Mouse (Mus musculus) adrenal gland, adult 8-10 months (tissue): ENCODE results near the gene Il19. TPM values are rescaled to one million over a fixed set of nuclear protein-coding genes. Genes with fewer than 3 reads are reported as not detected.

Experiments
- DNase-seq: peaks from one replicate; pipeline ENCODE4 v3.0.0; 2022
- total RNA-seq, 4 experiments: library from RNA; stranded (reverse); gene quantifications; 2 replicates each; pipeline ENCODE4 v1.2.4; 2022

The Il19 gene
- total RNA-seq: not detected

- DNase-seq: no peak
Observed at GRCm38 (mm10) chr1:130940065-130940687, at the start of gene Il19. TSS of gene Il19 (minus strand) at chr1:130940115.

- DNase-seq: no peak
Observed at GRCm38 (mm10) chr1:130989331-130989730, 49.4 kb upstream of the Il19 start.

- no peak for DNase-seq
Observed at GRCm38 (mm10) chr1:130987418-130987817, 47.5 kb upstream of the Il19 start.

- DNase-seq: no peak
Observed at GRCm38 (mm10) chr1:130987001-130987400, 47.1 kb upstream of the Il19 start.

GRCm38 (mm10) chr1:130984441-130984840, 44.5 kb upstream of the Il19 start:
- DNase-seq: no peak

- DNase-seq: no peak
Observed at GRCm38 (mm10) chr1:130979455-130979854, 39.5 kb upstream of the Il19 start.

GRCm38 (mm10) chr1:130963891-130964290, 24.0 kb upstream of the Il19 start:
- no peak for DNase-seq

- DNase-seq: no peak
Observed at GRCm38 (mm10) chr1:130946920-130947319, 7.0 kb upstream of the Il19 start.

GRCm38 (mm10) chr1:130941801-130942200, 1.9 kb upstream of the Il19 start:
- DNase-seq: no peak

- DNase-seq: no peak
Observed at GRCm38 (mm10) chr1:130938192-130938591, 1.7 kb downstream of the Il19 start.

- DNase-seq: no peak
Observed at GRCm38 (mm10) chr1:130937170-130937569, 2.7 kb downstream of the Il19 start.

- no peak for DNase-seq
Observed at GRCm38 (mm10) chr1:130936351-130936750, 3.6 kb downstream of the Il19 start.

- DNase-seq: no peak
Observed at GRCm38 (mm10) chr1:130926484-130926883, 13.4 kb downstream of the Il19 start.

- DNase-seq: no peak
Observed at GRCm38 (mm10) chr1:130918323-130918980, 21.5 kb downstream of the Il19 start.

GRCm38 (mm10) chr1:130911401-130912010, 28.4 kb downstream of the Il19 start, which contains the start of gene Il20:
TSS of gene Il20 (minus strand) at chr1:130911451.
- no peak for DNase-seq

GRCm38 (mm10) chr1:130902505-130902904, 37.4 kb downstream of the Il19 start:
- no peak for DNase-seq

GRCm38 (mm10) chr1:130894468-130894867, 45.4 kb downstream of the Il19 start:
- DNase-seq: no peak

GRCm38 (mm10) chr1:130893329-130894040, 46.4 kb downstream of the Il19 start:
- no peak for DNase-seq

GRCm38 (mm10) chr1:130892446-130892845, 47.5 kb downstream of the Il19 start:
- peak; percentile 85 for DNase-seq

GRCm38 (mm10) chr1:130887354-130887753, 52.6 kb downstream of the Il19 start, which contains the start of gene Il24:
TSS of gene Il24 (minus strand) at chr1:130887454.
- no peak for DNase-seq

- no peak for DNase-seq
Observed at GRCm38 (mm10) chr1:130883146-130883545, 56.8 kb downstream of the Il19 start.
